Mouse (Mus musculus) naive thymus-derived CD4-positive, alpha-beta T cell, adult 5 months (primary cell): ENCODE measurements around the gene Lix1l. TPM values are rescaled to one million over a fixed set of nuclear protein-coding genes. Genes with fewer than 3 reads are reported as not detected.

Source experiments
- polyA plus RNA-seq: library from polyadenylated mRNA; unstranded; fragments of 100-300 nt; shearing (Covaris generic); gene quantifications from one replicate; pipeline ENCODE4 v1.2.1, GENCODE M21; 2017

The Lix1l gene
- not detected for polyA plus RNA-seq

DNA sequence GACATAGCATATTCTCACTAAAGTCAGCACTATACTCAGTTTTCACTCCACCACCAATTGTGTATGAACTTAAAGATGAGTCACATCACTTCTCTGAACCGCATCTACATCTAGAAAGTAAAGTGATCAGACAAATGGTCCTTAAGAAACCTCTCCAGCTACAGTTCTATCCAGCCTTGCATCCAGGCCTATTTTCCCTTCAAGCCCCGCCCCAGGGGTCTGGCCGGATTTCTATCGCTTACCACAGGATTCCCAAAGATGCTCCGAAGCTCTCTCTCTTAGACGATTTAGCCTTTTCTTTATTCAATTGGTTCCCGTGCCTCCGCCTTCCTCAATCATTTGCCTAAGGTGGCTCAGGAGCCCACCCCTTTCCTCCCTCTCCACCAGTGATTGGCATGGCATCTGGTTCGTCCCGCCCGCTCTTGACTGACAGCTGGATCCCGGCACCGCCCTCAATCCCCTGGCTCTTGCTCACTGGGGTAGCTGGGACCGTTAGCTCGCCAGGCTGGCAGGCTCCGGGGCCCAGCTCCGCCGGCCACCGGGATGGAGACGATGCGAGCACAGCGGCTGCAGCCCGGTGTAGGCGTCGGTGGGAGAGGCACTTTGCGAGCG lies at the start of gene Lix1l:
Gene Lix1l, plus strand, starts transcription at position 511 of the 612 bp plus-strand sequence.

DNA sequence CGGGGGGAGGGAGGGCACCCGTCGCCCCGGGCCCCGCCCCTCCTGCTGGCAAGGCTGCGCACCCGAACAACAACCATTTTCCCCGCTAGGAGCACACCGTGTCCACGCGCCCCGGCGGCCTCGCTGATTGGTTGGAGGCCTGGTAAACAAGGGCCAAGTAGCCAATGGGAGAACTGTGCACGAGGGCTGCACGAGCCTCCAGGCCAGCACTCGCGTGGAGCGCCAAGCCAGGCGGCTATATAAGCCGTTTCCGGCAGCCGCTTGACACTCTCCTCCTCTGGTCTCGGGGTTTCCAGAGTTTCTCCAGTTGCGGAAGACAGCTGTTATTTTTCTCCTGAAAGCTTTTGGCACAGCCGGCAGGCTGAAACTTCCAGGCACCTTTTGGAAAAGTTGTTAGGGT lies 43.3 kb upstream of the Lix1l start, which contains the start of gene Txnip:
Gene Txnip, plus strand, starts transcription at position 264 of the 400 bp plus-strand sequence.

DNA sequence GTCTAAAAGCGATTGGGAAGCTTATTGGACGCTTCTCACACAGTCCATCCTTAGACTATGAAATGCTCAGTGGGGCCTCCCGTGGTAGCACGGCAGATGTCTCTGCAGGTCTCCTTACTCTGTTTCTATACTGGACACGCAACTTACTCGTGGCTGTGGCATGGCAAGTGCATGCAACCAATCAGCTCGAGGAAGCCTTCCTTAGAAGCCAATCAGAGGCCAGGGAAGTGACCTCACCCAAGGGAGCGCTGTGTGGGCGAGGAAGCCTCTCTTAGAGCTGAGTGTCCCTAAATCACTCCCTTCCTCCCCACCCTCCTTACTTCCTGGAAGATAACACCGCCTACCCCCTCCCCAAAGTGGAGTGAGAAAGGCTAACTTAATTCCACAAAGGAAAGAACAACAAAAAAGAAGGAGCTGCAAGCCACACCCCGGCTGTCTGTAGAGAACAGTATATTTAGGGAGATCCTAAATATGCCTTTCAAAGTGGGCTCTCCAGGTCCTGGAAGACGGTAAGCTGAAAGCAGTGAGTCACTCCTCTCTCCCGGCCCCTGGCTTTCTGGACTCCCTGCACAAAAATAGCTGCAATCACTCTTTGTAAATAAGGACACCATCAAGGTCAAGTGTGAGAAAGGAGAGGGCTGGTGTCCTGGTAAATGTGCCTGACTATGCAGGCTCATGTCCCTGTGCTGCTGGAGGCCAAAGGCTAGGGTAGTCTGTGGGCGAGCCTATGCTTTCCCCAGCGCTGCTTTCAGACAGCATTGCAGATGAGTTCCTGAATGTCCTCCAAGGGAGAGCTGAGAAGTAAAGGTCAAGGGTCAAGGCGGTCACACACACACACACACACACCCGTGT lies 24.0 kb upstream of the Lix1l start, which contains the start of gene Gm16253:
Gene Gm16253, plus strand, starts transcription at position 295 of the 852 bp plus-strand sequence.

DNA sequence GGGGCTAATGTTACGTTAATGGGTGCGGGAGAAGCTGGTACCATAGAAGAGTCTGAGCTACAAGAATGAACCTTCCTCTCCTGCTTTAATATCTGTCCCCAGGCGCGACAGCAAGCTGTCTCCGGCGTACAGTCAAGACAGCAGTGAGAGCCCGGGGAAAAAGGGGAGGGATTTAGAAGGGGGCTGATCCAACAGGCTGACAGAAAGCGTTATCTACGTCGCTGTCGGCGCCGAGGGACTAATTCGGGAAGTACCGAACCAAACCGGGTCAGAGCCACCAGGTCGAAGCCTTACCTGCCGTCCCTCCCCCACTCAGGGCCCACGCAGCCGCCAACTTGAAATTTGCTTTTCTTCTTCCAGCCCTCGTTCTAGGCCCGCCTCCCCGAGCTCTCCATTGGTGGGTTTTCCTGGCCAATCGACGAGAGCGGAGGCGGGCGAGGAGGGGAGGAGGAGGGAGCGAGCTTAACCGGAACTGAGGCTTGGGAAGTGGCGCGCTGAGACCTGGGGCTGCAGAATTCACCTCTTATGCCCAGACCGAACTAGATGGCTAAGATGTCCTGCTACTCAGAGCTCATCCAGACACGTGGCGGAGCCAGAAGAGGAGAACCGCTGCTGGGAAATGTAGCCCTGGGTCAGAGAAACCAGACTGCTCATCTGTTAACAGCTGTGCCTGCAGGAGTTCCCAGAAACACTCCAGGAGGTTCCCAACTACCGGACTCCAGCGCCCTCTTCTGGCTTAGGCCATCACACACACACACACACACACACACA lies 7.0 kb upstream of the Lix1l start, which contains the start of gene Polr3gl:
Gene Polr3gl, minus strand, starts transcription at position 392 of the 771 bp plus-strand sequence.

DNA sequence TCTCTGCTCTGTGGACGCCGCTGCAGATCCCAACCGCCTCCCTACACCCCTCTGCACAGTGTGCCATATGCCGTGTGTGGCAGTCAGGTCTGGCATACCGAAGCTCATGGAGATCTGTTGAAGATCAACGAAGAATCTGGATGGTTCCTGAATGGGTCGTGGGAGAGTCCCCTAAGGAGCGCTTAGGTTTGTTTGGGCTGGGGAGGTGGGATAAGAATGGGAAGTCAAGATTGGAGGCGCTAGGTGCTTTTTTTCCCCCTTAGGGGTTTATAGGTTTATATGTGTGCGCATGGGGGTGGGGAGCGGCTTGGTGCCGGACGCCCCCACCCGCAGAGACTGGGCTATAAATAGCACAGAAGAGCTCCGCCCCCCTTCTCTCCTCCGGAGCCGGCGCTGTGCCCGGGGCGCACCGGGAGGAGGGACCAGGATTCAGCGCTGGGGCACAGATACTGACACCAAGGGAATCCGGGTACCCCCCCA lies 4.7 kb upstream of the Lix1l start, which contains the start of gene Ankrd34a:
Gene Ankrd34a, plus strand, starts transcription at position 409 of the 480 bp plus-strand sequence.

DNA sequence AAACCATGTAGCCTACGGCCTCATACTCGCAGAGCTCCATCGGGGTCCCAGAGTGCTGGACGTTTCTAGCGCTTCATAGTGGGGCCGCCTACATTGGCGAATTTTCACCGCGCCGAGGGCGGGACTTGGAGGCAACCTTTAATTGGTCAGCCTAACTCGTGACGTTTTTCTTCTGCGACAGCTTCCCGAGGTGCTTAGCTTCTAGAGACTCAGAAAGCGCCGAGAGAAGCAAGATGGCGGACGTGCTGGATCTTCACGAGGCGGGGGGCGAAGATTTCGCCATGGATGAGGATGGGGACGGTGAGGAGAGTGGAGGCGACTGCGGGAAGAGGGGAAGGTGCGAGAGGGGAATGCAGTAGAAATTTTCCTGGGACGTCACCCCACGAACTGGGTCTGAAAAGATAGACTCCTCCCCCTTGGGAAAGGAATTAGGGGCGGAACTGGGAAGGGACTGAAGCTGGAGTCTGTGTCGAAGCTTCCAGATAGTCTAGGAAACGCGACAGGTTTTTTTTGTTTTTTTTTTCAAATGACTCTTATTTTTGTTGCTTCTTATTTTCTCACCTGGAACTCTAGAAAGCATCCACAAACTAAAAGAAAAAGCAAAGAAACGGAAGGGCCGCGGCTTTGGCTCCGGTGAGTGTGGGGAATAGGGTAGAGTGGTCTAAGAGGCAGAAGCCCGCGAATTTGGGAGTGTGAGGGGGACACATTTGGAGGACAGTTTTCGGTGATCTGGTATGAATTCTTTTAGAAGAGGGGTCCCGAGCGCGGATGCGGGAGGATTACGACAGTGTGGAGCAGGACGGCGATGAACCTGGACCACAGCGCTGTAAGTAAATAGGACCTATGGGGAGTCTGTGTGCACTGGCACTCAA lies 29.0 kb downstream of the Lix1l start, which contains the start of gene Rbm8a:
Gene Rbm8a, plus strand, starts transcription at position 205 of the 872 bp plus-strand sequence.

DNA sequence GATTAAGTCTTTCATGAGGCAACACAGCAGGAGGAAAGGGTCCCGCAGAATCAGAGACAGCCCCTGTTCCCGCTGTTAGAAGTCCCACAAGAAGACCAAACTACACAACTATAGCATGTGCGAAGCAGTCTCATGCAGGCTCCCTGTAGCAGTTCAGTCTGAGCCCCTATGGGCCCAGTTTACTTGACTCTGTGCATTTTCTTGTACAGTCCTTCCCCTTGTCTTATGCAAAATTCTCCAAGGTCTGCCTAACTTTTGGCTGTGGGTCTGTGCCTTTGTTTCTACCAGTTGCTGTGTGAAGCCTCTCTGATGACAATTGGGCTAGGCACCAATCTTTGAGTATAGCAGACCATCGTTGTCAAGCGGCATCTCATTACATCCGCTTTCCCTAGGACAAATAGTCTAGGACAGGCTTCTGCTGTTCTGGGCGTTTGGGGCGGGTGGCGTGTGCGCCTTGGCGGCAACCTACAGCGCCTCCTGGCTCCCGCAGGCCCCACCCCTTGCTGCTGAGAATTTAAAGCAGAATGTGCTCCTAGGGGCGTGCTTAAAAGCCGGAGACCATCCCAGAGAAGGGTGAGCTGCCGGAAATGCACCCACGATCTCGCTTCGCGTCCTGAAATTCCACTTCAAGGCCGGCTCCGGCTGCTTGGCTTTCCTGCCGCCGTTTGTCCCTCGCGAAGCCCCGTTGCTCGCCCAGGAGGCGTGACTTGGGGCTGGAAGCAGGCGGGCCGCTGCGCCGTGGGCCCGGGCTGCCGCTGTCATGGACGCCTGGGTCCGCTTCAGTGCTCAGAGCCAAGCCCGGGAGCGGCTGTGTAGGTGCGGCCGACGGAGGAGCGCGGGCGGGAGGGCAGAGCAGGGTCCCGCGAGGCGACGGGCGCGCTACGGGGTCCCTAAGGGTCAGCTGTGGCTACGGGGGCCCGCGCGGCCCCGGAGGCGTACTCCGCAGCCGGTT lies 34.3 kb downstream of the Lix1l start, which contains the start of the genes Pex11b and Gm42957:
Gene Pex11b, plus strand, starts transcription at position 449 of the 952 bp plus-strand sequence.
Gene Gm42957, plus strand, starts transcription at position 547 of the 952 bp plus-strand sequence.

DNA sequence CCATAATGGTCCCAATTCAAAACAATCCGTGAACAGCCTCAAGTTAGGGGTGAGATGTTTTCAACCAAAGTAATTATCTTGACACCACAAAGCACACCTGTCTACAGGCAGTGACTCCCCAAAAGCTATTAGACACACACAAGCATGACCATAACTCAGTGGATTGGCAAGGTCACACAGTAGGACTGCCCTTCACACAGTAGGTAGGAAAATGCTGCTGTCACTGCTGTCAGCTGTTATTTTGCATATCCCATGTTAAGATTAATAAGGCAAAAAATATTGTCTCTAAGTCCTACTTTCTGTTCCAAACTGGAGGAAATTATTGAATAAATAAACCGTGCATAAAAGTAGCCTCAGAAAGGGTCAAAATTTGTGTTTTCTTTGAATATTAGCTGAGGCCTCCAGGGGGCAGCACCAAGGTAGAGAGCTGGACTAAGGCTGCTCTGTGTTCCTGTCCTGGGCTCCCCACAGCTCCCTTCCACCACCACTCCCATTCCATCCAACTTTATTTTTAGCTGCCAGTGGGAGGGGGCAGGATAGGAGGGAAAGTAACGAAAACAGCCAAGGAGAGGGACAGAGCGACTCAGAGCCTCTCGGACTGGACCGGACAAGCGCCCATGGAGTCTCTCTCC lies 44.2 kb downstream of the Lix1l start, which contains the start of gene Itga10:
Gene Itga10, plus strand, starts transcription at position 567 of the 632 bp plus-strand sequence.

DNA sequence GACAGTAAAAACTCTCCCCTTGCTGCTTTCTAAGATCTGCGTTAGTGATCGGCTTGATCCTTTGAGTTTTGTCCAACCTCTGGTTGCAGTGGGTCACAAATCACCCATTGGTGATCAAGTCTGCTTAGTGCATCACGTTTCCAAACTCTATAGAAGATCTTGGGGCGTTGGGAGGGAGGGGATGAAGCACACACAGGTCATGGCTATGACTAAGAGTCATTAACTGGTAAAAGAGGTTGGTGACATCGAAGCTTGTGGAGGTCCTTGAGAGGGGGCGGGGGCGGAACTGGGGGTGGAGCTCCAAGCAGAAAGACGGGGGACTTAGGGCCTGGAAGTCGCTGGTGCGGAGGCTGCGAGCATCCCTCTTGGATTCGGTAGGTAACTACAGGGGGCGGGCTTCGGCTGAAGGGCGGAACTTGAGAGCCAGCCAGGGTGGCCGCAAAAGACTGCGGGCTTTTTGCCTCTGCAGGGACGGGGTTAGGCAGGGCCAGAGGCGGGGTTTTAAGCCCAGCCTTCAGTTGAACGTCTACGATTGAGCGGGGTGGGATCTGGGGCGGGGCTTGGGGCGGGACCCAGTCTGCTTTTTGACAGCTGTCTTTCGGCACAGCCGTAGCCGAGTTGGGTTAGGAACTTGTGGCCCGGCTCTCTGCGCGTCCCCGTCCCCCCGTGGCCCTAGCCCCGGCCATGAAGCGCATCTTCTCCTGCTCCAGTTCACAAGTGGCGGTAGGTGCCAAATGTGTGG lies 68.9 kb downstream of the Lix1l start, which contains the start of gene Ankrd35:
Gene Ankrd35, plus strand, starts transcription at position 405 of the 742 bp plus-strand sequence.

Other genes starting within 250 kb of the Lix1l start
- not detected for gene BC107364, start 148.8 kb upstream of the Lix1l start, polyA plus RNA-seq
- gene Hfe2, start 76.0 kb upstream of the Lix1l start, polyA plus RNA-seq: not detected
- 837 TPM for gene Txnip, start 43.2 kb upstream of the Lix1l start, polyA plus RNA-seq
- gene Gm16253, start 24.2 kb upstream of the Lix1l start, polyA plus RNA-seq: not detected
- 23.8 TPM for gene Polr3gl, start 7.0 kb upstream of the Lix1l start, polyA plus RNA-seq
- not detected for gene Ankrd34a, start 4.5 kb upstream of the Lix1l start, polyA plus RNA-seq
- gene Rbm8a, start 28.8 kb downstream of the Lix1l start, polyA plus RNA-seq: 150 TPM
- gene Pex11b, start 34.2 kb downstream of the Lix1l start, polyA plus RNA-seq: 31.2 TPM
- 0.14 TPM for gene Gm42957, start 34.3 kb downstream of the Lix1l start, polyA plus RNA-seq
- gene Itga10, start 44.4 kb downstream of the Lix1l start, polyA plus RNA-seq: 0.29 TPM
- not detected for gene Ankrd35, start 69.0 kb downstream of the Lix1l start, polyA plus RNA-seq
- gene Pias3, start 95.2 kb downstream of the Lix1l start, polyA plus RNA-seq: 8.3 TPM
- gene Nudt17, start 107.4 kb downstream of the Lix1l start, polyA plus RNA-seq: 0.53 TPM
- 63.3 TPM for gene Polr3c, start 126.5 kb downstream of the Lix1l start, polyA plus RNA-seq
- gene Rnf115, start 126.5 kb downstream of the Lix1l start, polyA plus RNA-seq: 111 TPM
- gene Pdzk1, start 228.1 kb downstream of the Lix1l start, polyA plus RNA-seq: not detected
- gene Cd160, start 228.2 kb downstream of the Lix1l start, polyA plus RNA-seq: 3.5 TPM